Mouse (Mus musculus): Measurements from ENCODE around the gene Zfp217.

DNA sequence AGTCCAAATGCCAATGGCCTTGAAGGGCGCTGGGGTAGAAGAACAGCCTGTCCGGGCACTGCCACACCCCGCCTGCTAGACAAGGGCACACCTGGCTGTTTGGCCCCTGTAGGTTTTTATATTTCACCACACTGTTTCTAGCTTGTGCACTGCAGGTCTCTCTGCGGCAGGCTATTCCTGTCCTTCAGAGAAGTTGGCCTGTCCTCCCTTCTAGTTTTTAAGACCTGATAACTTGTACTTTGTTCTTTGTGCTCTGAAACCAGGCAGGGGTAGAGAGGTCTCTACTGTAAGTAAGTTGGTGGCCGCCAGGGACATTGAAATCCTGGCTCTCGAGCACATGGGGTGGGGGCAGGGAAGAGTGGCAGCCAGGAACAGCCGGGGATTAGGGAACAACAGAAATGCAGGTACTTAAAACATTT, 44.8 kb upstream of the Zfp217 start:
- TF ChIP-seq GATA1 (IDR thresholded peaks at IDR 0.05; ENCODE audit: low read length), result no peak
- no peak for TF ChIP-seq TAL1 (IDR thresholded peaks at IDR 0.05; ENCODE audit: low read length)

Data from erythroblast, embryonic 14.5 days (primary cell).